Mouse (Mus musculus) neural tube, embryonic 14.5 days (tissue): ENCODE data around the gene Cdh5. TPM values are rescaled to one million over a fixed set of nuclear protein-coding genes. Genes with fewer than 3 reads are reported as not detected.

Source experiments
- ATAC-seq: fragments of 200-750 bp; cut with Nextera tagmentation; 2 replicates; pipeline ENCODE4 v1.8.0; 2017; ENCODE audit warnings: low read depth, mild to moderate bottlenecking, moderate TSS enrichment, moderate library complexity
- H3K27ac ChIP-seq: fragments of 300-500 bp; sonication (generic); 2 replicates; pipeline ENCODE4 v1.5.1; 2014; ENCODE audit warnings: low read depth, mild to moderate bottlenecking, control low read depth, low read length, moderate library complexity, mixed read lengths
- H3K27me3 ChIP-seq: fragments of 300-500 bp; sonication (generic); 2 replicates; pipeline ENCODE4 v1.6.1; 2014; ENCODE audit warnings: low read length; ENCODE audit not compliant: control insufficient read depth, insufficient read depth
- H3K36me3 ChIP-seq: fragments of 300-500 bp; sonication (generic); 2 replicates; pipeline ENCODE4 v1.6.1; 2014; ENCODE audit warnings: low read length, mixed read lengths; ENCODE audit not compliant: control insufficient read depth, insufficient read depth
- H3K4me1 ChIP-seq: fragments of 300-500 bp; sonication (generic); 2 replicates; pipeline ENCODE4 v1.6.1; 2014; ENCODE audit warnings: low read length; ENCODE audit not compliant: control insufficient read depth, insufficient read depth
- H3K4me2 ChIP-seq: fragments of 300-500 bp; sonication (generic); 2 replicates; pipeline ENCODE4 v1.6.1; 2014; ENCODE audit warnings: mild to moderate bottlenecking, low read depth, low read length, control low read depth
- H3K4me3 ChIP-seq: fragments of 300-500 bp; sonication (generic); 2 replicates; pipeline ENCODE4 v1.5.1; 2014; ENCODE audit warnings: low read depth, low read length, control low read depth, mixed read lengths
- H3K9ac ChIP-seq: fragments of 300-500 bp; sonication (generic); replicated peaks from 2 replicates; pipeline ENCODE4 v1.6.1; 2014; ENCODE audit warnings: low read depth, mild to moderate bottlenecking, control low read depth, low read length, mixed read lengths
- H3K9me3 ChIP-seq: fragments of 300-500 bp; sonication (generic); 2 replicates; pipeline ENCODE4 v1.6.1; 2016; ENCODE audit warnings: low read length; ENCODE audit not compliant: control insufficient read depth
- WGBS: fragments of 180-500 bp; shearing (Covaris S2); extraction: QIAGEN DNeasy Blood & Tissue Kit; methylation state at CpG from one replicate; pipeline ENCODE4 v1.1.7; 2014; 5-methylcytosine and 5-hydroxymethylcytosine counted together
- polyA plus RNA-seq: library from polyadenylated mRNA; unstranded; fragments of >200 nt; fragmentation: Nextera tagmentation; extraction: Ambion mirVana; gene quantifications from 2 replicates; pipeline ENCODE4 v1.2.1, GENCODE M21; 2014

Cdh5 gene
- polyA plus RNA-seq, 1 experiment from 2014 or later = 4.2 TPM

- Histone ChIP-seq H3K27me3 (no peaks in the 10 kb centered on the region), H3K4me2 (no peak overlapping the region), H3K27ac (no peak overlapping the region), H3K9me3 (no peaks in the 10 kb centered on the region), H3K4me3 (no peak overlapping the region), H3K4me1 (no peaks in the 10 kb centered on the region), H3K36me3 (no peaks in the 10 kb centered on the region), H3K9ac (no peak overlapping the region)
- ATAC-seq = no peak
- 86% methylated on average over 5 of the region's 5 CpGs for WGBS
Observed at GRCm38 (mm10) chr8:104124534-104124933, 23.1 kb downstream of the Cdh5 start.

- ATAC-seq = no peak
- no peaks in the 10 kb centered on the region for H3K9me3 ChIP-seq
- H3K4me1 ChIP-seq = no peaks in the 10 kb centered on the region
- no peak overlapping the region for H3K27ac ChIP-seq
- no peak overlapping the region for H3K9ac ChIP-seq
- H3K27me3 ChIP-seq = no peaks in the 10 kb centered on the region
- H3K4me3 ChIP-seq = no peak overlapping the region
- 72% methylated on average over 4 of the region's 4 CpGs for whole genome bisulfite sequencing
- no peak overlapping the region for H3K4me2 ChIP-seq
- no peaks in the 10 kb centered on the region for H3K36me3 ChIP-seq
Observed at GRCm38 (mm10) chr8:104127160-104127883, 25.9 kb downstream of the Cdh5 start.

GRCm38 (mm10) chr8:104130916-104131315, 29.5 kb downstream of the Cdh5 start:
- Histone ChIP-seq H3K9me3 (no peaks in the 10 kb centered on the region), H3K4me1 (no peaks in the 10 kb centered on the region), H3K4me2 (no peak overlapping the region), H3K27ac (no peak overlapping the region), H3K4me3 (no peak overlapping the region), H3K9ac (no peak overlapping the region), H3K27me3 (no peaks in the 10 kb centered on the region), H3K36me3 (no peaks in the 10 kb centered on the region)
- ATAC-seq = no peak
- 96% methylated on average over 9 of the region's 9 CpGs for WGBS

GRCm38 (mm10) chr8:104131414-104131975, 30.1 kb downstream of the Cdh5 start:
- no peaks in the 10 kb centered on the region for H3K27me3 ChIP-seq
- no peak for ATAC-seq
- H3K9me3 ChIP-seq = no peaks in the 10 kb centered on the region
- whole genome bisulfite sequencing = 80% methylated on average over 7 of the region's 7 CpGs
- no peak overlapping the region for H3K9ac ChIP-seq
- no peak overlapping the region for H3K4me3 ChIP-seq
- H3K4me2 ChIP-seq = no peak overlapping the region
- no peaks in the 10 kb centered on the region for H3K4me1 ChIP-seq
- no peak overlapping the region for H3K27ac ChIP-seq
- H3K36me3 ChIP-seq = no peaks in the 10 kb centered on the region

- WGBS = 95% methylated on average over 8 of the region's 8 CpGs
- no peak for ATAC-seq
Observed at GRCm38 (mm10) chr8:104134521-104134920, 33.1 kb downstream of the Cdh5 start.

GRCm38 (mm10) chr8:104136277-104136676, 34.9 kb downstream of the Cdh5 start:
- Histone ChIP-seq H3K4me1 (no peaks in the 10 kb centered on the region), H3K27me3 (no peaks in the 10 kb centered on the region), H3K9ac (no peak overlapping the region), H3K4me3 (no peak overlapping the region), H3K9me3 (no peaks in the 10 kb centered on the region), H3K27ac (no peak overlapping the region), H3K36me3 (no peaks in the 10 kb centered on the region), H3K4me2 (no peak overlapping the region)
- ATAC-seq = no peak
- WGBS = 95% methylated on average over 3 of the region's 3 CpGs

More at GRCm38 (mm10) chr8:104134521-104134920, 33.1 kb downstream of the Cdh5 start:
- H3K27me3 ChIP-seq = no peaks in the 10 kb centered on the region
- no peaks in the 10 kb centered on the region for H3K4me1 ChIP-seq
- no peak overlapping the region for H3K27ac ChIP-seq
- no peaks in the 10 kb centered on the region for H3K9me3 ChIP-seq
- no peak overlapping the region for H3K4me2 ChIP-seq
- no peak overlapping the region for H3K9ac ChIP-seq
- H3K36me3 ChIP-seq = no peaks in the 10 kb centered on the region
- H3K4me3 ChIP-seq = no peak overlapping the region

- H3K4me1 ChIP-seq = no peaks in the 10 kb centered on the region
- WGBS = 90% methylated on average over 5 of the region's 5 CpGs
- no peaks in the 10 kb centered on the region for H3K36me3 ChIP-seq
- no peak overlapping the region for H3K27ac ChIP-seq
- ATAC-seq = no peak
- H3K4me3 ChIP-seq = no peak overlapping the region
- H3K9ac ChIP-seq = no peak overlapping the region
- no peaks in the 10 kb centered on the region for H3K9me3 ChIP-seq
- H3K27me3 ChIP-seq = no peaks in the 10 kb centered on the region
- no peak overlapping the region for H3K4me2 ChIP-seq
Observed at GRCm38 (mm10) chr8:104137636-104138035, 36.2 kb downstream of the Cdh5 start.

GRCm38 (mm10) chr8:104140611-104141010, 39.2 kb downstream of the Cdh5 start:
- Histone ChIP-seq H3K9ac (no peak overlapping the region), H3K4me1 (no peaks in the 10 kb centered on the region), H3K4me2 (no peak overlapping the region), H3K4me3 (no peak overlapping the region), H3K9me3 (no peaks in the 10 kb centered on the region), H3K27me3 (no peaks in the 10 kb centered on the region), H3K36me3 (no peaks in the 10 kb centered on the region), H3K27ac (no peak overlapping the region)
- WGBS = 93% methylated on average over 13 of the region's 13 CpGs
- no peak for ATAC-seq

GRCm38 (mm10) chr8:104142415-104142814, 41.0 kb downstream of the Cdh5 start:
- Histone ChIP-seq H3K9ac (no peak overlapping the region), H3K27me3 (no peaks in the 10 kb centered on the region), H3K4me3 (no peak overlapping the region), H3K36me3 (no peaks in the 10 kb centered on the region), H3K4me1 (no peaks in the 10 kb centered on the region), H3K27ac (no peak overlapping the region), H3K4me2 (no peak overlapping the region), H3K9me3 (no peaks in the 10 kb centered on the region)
- 91% methylated on average over 25 of the region's 25 CpGs for WGBS
- no peak for ATAC-seq
